Mouse (Mus musculus) layer of hippocampus, postnatal 25 days (tissue): ENCODE results near the gene Glod5. TPM values are rescaled to one million over a fixed set of nuclear protein-coding genes. Genes with fewer than 3 reads are reported as not detected.

Source experiments
- DNase-seq, 2 experiments: peaks; one replicate each; pipeline ENCODE4 v3.0.0; 2022; ENCODE audit warnings: mixed read lengths in 2 of 2, low spot score in 1 of 2; ENCODE audit errors: extremely low spot score in 1 of 2
- total RNA-seq, 2 experiments: library from RNA; stranded (reverse); gene quantifications; 2 replicates each; pipeline ENCODE4 v1.2.3; 2021

Gene Glod5
- total RNA-seq, 2 experiments from 2014 or later: 0.59 to 0.71 TPM

- DNase-seq: no peak
These were observed 47.0 kb downstream of the Glod5 start for GRCm38 (mm10) chrX:7971292-7971691.

GRCm38 (mm10) chrX:7968899-7969298, 49.4 kb downstream of the Glod5 start:
- DNase-seq: no peak

- no peak for DNase-seq
These were observed 50.1 kb downstream of the Glod5 start for GRCm38 (mm10) chrX:7968226-7968625.

- DNase-seq: no peak
These were observed 50.6 kb downstream of the Glod5 start for GRCm38 (mm10) chrX:7967596-7968201.

- DNase-seq: no peak
These were observed 52.1 kb downstream of the Glod5 start for GRCm38 (mm10) chrX:7966161-7966560.

GRCm38 (mm10) chrX:7963829-7964626, 54.3 kb downstream of the Glod5 start:
- no peak for DNase-seq

GRCm38 (mm10) chrX:7958868-7959267, 59.4 kb downstream of the Glod5 start:
- DNase-seq: no peak

Other genes with a start within 250 kb of the Glod5 start
- gene Gripap1, start 228.7 kb downstream of the Glod5 start, total RNA-seq: 100 to 1,000 TPM in 1 of 2 experiments, 10 to 100 TPM in 1; 87.8 to 116 TPM
- 1 to 10 TPM; 8.0 to 9.5 TPM for gene Kcnd1, start 196.2 kb downstream of the Glod5 start, total RNA-seq
- 10 to 100 TPM; 75.8 to 85.3 TPM for gene Otud5, start 177.1 kb downstream of the Glod5 start, total RNA-seq
- gene Pim2, start 140.2 kb downstream of the Glod5 start, total RNA-seq: 10 to 100 TPM; 52.2 to 57.4 TPM
- 10 to 100 TPM; 44.7 to 45.9 TPM for gene Slc35a2, start 134.5 kb downstream of the Glod5 start, total RNA-seq
- 10 to 100 TPM; 78.1 to 93.2 TPM for gene Pqbp1, start 119.2 kb downstream of the Glod5 start, total RNA-seq
- gene Timm17b, start 119.1 kb downstream of the Glod5 start, total RNA-seq: 10 to 100 TPM; 25.5 to 27.9 TPM
- not detected for gene Gm10491, start 110.7 kb downstream of the Glod5 start, total RNA-seq
- gene Gm10490, start 109.0 kb downstream of the Glod5 start, total RNA-seq: not detected
- 100 to 1,000 TPM; 386 to 442 TPM for gene Pcsk1n, start 98.7 kb downstream of the Glod5 start, total RNA-seq
- not detected for gene Eras, start 89.9 kb downstream of the Glod5 start, total RNA-seq
- gene Hdac6, start 70.6 kb downstream of the Glod5 start, total RNA-seq: 10 to 100 TPM; 42.4 to 57.2 TPM
- gene Gata1, start 40.4 kb downstream of the Glod5 start, total RNA-seq: not detected
- gene Suv39h1, start 56.3 kb upstream of the Glod5 start, total RNA-seq: 10 to 100 TPM; 19.3 to 20.9 TPM
- 1 to 10 TPM; 1.0 to 1.5 TPM for gene Was, start 72.0 kb upstream of the Glod5 start, total RNA-seq
- 100 to 1,000 TPM; 199 to 214 TPM for gene Wdr13, start 114.4 kb upstream of the Glod5 start, total RNA-seq
- 100 to 1,000 TPM in 1 of 2 experiments, 10 to 100 TPM in 1; 94.0 to 137 TPM for gene Rbm3, start 127.4 kb upstream of the Glod5 start, total RNA-seq
- gene Tbc1d25, start 157.7 kb upstream of the Glod5 start, total RNA-seq: 10 to 100 TPM; 13.3 to 13.9 TPM
- 10 to 100 TPM; 36.1 to 38.4 TPM for gene Ebp, start 175.0 kb upstream of the Glod5 start, total RNA-seq
- gene Porcn, start 188.0 kb upstream of the Glod5 start, total RNA-seq: 100 to 1,000 TPM in 1 of 2 experiments, 10 to 100 TPM in 1; 94.5 to 101 TPM
- gene Ftsj1, start 233.9 kb upstream of the Glod5 start, total RNA-seq: 10 to 100 TPM; 23.2 to 29.7 TPM